Mouse (Mus musculus): ENCODE data around the gene Hcls1.
A peak's percentile ranks its signal among the peaks of the same experiment; 100 is the strongest.

Gene Hcls1

DNA sequence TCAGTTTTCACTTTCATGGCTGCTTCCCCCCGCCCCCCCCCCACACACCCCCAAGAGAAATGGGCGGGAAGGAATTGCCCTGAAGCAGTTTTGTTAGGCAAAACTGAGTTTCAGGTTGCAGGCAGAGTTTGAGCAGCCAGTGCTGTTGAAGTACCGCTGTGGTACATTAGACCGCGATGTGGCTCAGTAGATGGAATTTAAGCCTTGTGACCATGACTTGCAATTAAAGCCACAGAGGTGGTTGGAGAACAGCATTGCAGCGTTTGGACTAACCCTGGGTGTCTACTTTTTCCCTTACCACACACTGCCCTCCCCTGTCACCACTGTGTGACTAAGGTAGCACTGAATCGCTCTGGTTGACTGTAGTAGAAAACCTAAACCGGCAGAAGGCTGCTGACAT is 54.7 kb downstream of the Hcls1 start:
- DNase-seq (ENCODE audit: low spot score in 2 of 2) = no peak

DNA sequence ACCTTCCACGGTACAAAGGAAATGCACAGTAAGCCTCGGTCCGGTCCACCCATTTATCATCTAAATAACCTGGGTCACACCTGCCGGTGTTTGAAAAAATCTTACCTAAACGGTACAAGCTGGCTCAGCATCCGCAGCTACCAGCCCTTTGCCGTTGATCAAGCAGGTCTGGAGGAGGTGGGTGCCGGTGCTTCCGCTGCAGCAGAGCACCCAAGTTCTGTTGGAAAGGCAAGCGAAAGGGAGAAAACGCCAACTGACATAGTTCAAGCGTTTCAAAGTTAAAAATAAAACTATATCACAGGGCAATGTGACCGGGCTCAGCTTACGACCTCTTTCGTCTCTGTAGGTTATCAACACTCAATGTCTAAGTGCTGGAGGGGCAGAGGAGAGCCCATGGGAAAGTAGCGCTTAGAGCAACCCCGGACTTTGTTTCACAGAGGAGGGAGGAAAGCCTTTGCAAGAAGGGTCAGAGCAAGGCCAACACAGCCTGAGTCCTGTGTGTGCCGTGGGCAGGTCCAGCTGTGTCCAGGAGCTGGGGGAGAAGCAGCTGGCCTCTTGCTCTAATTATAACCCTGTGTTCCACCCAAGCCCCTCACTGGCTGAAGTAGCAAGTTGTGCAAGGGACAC is 55.3 kb downstream of the Hcls1 start, which contains the start of gene Fbxo40:
TSS of gene Fbxo40 (minus strand) at position 469 of the 627 bp plus-strand sequence.
- DNase-seq (ENCODE audit: low spot score in 2 of 2) = no peak

DNA sequence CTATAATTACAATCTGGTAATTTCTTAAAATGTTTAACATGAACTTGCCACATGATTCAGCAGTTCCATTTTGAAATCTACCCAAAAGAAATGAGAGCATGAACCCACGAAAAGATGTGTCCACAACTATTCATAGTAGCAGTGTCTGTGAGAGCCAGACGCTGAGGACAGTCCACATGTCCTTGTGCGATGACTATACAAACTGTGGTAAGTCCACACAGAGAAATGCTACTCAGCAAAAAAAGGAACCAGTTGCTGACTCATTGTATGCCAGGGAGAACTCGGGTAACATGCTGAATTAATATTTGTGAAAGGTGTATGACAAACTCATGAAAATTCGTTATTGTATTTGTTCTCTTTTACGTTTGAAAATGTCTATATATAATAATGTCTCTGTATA is 62.9 kb downstream of the Hcls1 start:
- no peak for DNase-seq (ENCODE audit: low spot score in 2 of 2)

DNA sequence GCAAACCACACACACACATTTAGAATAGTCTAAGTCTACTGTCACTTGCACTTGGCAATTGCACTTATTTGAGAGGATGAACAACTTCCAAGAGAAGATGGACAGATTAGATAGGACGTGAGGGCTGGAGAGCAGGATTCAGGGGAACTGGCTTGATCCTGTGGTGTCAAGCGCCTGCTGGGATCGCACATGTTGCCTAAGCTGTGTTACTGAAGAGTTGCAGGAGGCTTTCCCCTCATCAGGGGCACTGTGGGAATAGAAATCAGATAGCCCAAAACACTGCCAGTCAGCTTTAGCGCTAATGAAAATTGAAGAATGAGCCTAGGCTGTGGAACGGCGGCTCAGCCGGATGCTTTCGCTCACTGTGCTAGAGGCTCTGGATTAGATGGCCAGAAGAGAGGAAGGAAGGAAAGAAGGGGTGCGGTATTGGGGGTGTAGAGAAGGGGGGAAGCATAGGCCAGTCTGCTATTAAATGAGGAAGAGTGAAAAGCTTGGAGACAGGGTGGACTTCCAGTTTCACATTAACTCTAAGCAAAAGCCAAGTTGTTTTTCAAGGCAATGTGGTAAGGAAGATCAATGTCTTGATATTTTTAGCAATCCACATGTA is 64.7 kb downstream of the Hcls1 start:
- DNase-seq (ENCODE audit: low spot score in 2 of 2) = no peak

DNA sequence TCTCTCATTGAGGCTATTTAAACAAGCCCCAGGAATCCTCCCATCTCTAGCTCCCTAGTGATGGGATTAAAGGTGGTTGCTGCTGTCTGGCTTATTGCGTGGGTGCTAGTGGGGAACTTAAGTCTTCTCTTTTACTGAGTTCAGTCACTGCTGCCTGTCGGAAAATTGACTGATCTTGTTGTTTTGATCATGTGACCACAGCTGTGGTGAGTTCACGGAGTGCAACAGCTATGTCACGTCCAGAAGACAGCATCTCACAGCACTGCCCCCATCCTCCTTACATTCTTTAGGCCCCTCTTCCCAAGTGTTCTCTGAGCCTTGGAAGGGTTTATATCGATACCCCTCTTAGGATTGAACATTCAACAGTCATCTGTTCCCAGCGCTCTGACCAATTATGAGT is 74.5 kb downstream of the Hcls1 start:
- DNase-seq (ENCODE audit: low spot score in 2 of 2) = no peak

DNA sequence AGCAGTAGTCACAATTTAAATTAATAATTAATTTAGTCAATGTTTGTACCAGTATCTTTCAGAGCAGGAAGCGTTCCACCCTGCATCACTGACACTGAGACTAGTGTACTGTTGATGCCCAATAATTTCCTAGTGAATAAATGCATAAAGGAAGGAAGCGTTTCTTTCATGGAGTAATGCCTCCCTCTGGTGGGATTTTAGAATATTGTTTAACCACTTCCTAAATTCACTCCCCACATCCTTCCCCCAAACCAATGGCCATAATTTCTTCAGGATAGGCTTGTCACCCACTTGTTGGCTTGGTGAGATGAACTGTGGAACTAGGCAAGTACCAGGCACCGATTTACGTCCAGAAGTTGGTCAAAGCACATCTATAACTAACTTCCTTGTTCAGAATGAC is 75.6 kb downstream of the Hcls1 start:
- peak; percentile 6 to 50 for DNase-seq (ENCODE audit: low spot score in 2 of 2)

DNA sequence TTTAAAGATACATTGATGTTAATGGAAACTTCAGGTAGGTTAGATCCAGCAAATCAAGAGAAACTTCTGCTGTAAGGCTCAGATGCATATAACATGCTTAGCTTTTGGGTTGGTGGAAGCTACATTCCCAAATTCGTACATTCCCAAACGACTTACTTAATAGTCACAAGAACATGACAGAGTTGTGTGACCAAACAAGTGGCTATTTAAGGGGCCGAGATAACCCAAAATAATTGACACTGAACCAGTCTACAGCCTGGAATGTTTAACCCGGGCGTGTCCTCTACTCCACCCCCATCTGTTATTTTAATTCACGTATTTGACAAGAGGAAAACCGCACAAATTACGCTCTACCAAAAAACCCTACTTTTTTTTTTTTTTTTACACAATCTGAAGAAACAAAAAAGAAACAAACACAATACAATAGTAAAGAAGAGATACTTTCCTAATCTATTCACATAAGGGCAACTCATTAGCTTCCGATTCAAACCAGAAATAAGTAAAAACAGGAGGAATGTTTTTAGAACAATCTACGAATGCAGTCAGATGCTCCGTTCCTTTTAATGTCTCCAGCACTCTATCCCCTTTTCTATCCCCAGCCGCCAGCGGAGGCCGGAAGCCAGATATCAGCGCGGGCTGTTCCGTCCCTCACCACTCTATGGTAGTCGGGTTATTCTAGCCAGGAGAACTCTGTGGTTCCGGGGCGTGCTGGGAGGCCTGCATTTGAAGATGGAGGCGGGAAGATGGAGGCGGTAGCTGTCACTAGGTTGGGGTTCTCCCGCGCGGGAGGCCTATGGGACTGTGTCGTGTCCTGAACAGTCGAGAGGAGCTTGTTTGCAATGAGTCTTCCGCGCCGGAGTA is 76.5 kb downstream of the Hcls1 start, which contains the start of gene Polq:
TSS of gene Polq (plus strand) at position 726 of the 861 bp plus-strand sequence.
- peak; percentile 90 to 93 for DNase-seq (ENCODE audit: low spot score in 2 of 2)

DNA sequence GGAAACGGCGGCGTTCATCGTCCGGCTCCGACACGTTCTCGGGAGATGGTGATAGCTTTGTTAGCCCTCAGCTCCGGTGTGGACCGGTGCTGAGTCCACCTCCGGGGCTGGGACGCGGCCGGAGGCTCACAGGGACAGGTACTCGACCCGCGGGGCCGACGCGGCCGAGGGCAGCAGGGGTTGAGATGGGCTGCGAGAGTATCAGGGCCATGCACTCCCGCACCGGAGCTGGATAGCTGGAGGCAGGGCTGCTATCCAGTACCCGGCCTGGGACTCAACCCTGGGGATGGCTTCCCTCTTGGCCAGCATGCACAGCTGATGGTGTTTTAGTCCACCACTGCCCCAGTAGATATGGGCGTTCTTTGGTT is 77.1 kb downstream of the Hcls1 start:
- DNase-seq (ENCODE audit: low spot score in 2 of 2) = no peak

DNA sequence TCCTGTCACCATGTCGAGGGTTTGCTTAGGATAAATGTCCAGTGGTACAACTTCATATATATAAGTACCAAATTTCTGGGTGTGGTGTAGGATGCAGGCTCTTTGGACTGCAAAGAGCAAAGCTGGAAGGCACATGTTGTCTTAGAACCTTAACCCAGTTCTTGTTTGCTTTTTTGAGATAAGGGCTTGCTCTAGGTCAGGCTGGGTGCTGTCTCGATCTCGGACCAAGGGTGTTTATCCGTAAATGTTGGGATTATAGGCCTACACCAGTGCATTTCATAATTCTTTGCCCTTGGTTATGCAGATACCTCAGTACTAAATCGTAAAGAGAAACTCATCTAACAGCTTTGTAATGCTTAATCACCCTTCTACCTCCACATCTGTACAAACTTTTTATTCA is 77.6 kb downstream of the Hcls1 start:
- no peak for DNase-seq (ENCODE audit: low spot score in 2 of 2)
